Comparison of ENCODE assay signal across 19 mouse cellular contexts in genomic region chr5:119971286-119971685, GRCm38 (mm10).
DNase-seq lines count a peak whose midpoint lies in the region; ATAC-seq lines count a peak whose summit lies in the region.
"Had no signal": no experiment of that assay in that cellular context is flagged by ENCODE, and none has a peak within 500 bp of the region (broad histone marks: within the 10 kb centered on the region; RNA-seq: fewer than 3 reads in every experiment).

No protein-coding gene starts in this region.

- no peak for ATAC-seq in cerebellum, adult (ENCODE audit: insufficient number of reproducible peaks, low FRiP score, low TSS enrichment)
- ATAC-seq: hindbrain, embryonic 16.5 days; intestine, postnatal 0 days had no signal

- intact Hi-C loops in left cerebral cortex, postnatal 36 days (cut with DNase I): no loop called here

- peak; percentile 21 for DNase-seq in layer of hippocampus, adult 11-12 months (ENCODE audit: low spot score)
- no peak for DNase-seq in layer of hippocampus, postnatal 36 days
- DNase-seq in Muller cell, postnatal 12 days (ENCODE audit: inconsistent ontology term): peak; percentile 6
- peak; percentile 19 to 22 for DNase-seq in left cerebral cortex, postnatal 36 days (ENCODE audit: low spot score in 2 of 2)
- peak; percentile 23 for DNase-seq in right cerebral cortex, postnatal 14 days
- no peak for DNase-seq in heart, adult 9 months (ENCODE audit: low spot score in 2 of 2)
- DNase-seq: adrenal gland, postnatal 10 days; B cell, adult 2 months; cerebellum, adult 11-12 months; cerebellum, postnatal 25 days; embryo, embryonic 11 days; gastrocnemius, postnatal 10 days; heart, adult 2 months; heart, postnatal 4 days; thymus, adult 18-20 months; thymus, postnatal 4 days had no signal

Comparison
In these comparisons a context has a peak if more than half of its experiments do, and no peak if none do; other contexts are left out.
1. DNase-seq: peak in layer of hippocampus, adult 11-12 months (single experiment), Muller cell, postnatal 12 days (single experiment), left cerebral cortex, postnatal 36 days (2 of 2) and right cerebral cortex, postnatal 14 days (single experiment); none in layer of hippocampus, postnatal 36 days (0 of 2) and heart, adult 9 months (0 of 2).